Mouse (Mus musculus) forebrain, embryonic 12.5 days (tissue): Measurements from ENCODE around the gene Rnf144b. TPM values are rescaled to one million over a fixed set of nuclear protein-coding genes. Genes with fewer than 3 reads are reported as not detected.

Source experiments
- ATAC-seq: fragments of 200-750 bp; cut with Nextera tagmentation; 2 replicates; pipeline ENCODE4 v1.8.0; 2017; ENCODE audit warnings: moderate TSS enrichment; ENCODE audit not compliant: low FRiP score
- H3K27ac ChIP-seq: fragments of 300-500 bp; sonication (generic); 2 replicates; pipeline ENCODE4 v1.5.1; 2016; ENCODE audit warnings: mild to moderate bottlenecking
- H3K27me3 ChIP-seq: fragments of 300-500 bp; sonication (generic); 2 replicates; pipeline ENCODE4 v1.6.1; 2016; ENCODE audit warnings: mild to moderate bottlenecking
- H3K36me3 ChIP-seq: fragments of 300-500 bp; sonication (generic); replicated peaks from 2 replicates; pipeline ENCODE4 v1.6.1; 2016; ENCODE audit warnings: mild to moderate bottlenecking
- H3K4me1 ChIP-seq: fragments of 300-500 bp; sonication (generic); 2 replicates; pipeline ENCODE4 v1.6.1; 2016
- H3K4me2 ChIP-seq: fragments of 300-500 bp; sonication (generic); 2 replicates; pipeline ENCODE4 v1.6.1; 2016; ENCODE audit warnings: mild to moderate bottlenecking, moderate library complexity
- H3K4me3 ChIP-seq: fragments of 300-500 bp; sonication (generic); replicated peaks from 2 replicates; pipeline ENCODE4 v1.5.1; 2016; ENCODE audit warnings: mild to moderate bottlenecking
- H3K9ac ChIP-seq: fragments of 300-500 bp; sonication (generic); 2 replicates; pipeline ENCODE4 v1.6.1; 2016; ENCODE audit warnings: mild to moderate bottlenecking
- H3K9me3 ChIP-seq: fragments of 300-500 bp; sonication (generic); 2 replicates; pipeline ENCODE4 v1.6.1; 2016
- WGBS: fragments of 180-500 bp; shearing (Covaris S2); methylation state at CpG from one replicate; pipeline ENCODE4 v1.1.7; 2016; 5-methylcytosine and 5-hydroxymethylcytosine counted together
- polyA plus RNA-seq: library from polyadenylated mRNA; unstranded; fragments of >200 nt; fragmentation: Nextera tagmentation; extraction: Ambion mirVana; gene quantifications from 2 replicates; pipeline ENCODE4 v1.2.1, GENCODE M21; 2016

Gene Rnf144b
- polyA plus RNA-seq, 1 experiment from 2014 or later = 0.56 TPM

DNA sequence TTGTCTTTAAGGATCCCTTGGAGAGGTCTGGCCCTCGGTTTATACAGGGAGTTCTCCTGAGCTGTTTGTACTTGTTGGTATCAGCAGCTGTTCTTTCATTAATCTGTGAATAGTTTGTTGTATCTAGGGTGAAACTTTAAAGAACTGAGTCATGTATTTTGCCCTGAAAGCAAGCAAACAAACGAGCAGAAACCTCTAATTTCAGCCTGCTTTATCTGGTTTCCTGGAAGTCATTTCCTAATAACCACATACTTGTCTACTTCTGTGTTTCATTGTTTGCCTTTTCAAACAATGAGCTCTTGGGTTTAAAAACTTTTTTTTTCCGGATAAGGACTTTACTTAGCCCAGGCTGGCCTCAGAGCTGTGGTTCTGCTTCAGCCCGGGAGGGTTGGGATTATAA lies 136.8 kb downstream of the Rnf144b start:
- Histone ChIP-seq H3K27ac (no peak overlapping the region), H3K4me1 (peaks cover 12% of the 10 kb centered on the region), H3K27me3 (no peaks in the 10 kb centered on the region), H3K9me3 (no peaks in the 10 kb centered on the region), H3K4me3 (no peak overlapping the region), H3K36me3 (no peaks in the 10 kb centered on the region), H3K9ac (no peak overlapping the region), H3K4me2 (no peak overlapping the region)
- no peak for ATAC-seq
- 51% methylated on average over 4 of the region's 4 CpGs for WGBS

DNA sequence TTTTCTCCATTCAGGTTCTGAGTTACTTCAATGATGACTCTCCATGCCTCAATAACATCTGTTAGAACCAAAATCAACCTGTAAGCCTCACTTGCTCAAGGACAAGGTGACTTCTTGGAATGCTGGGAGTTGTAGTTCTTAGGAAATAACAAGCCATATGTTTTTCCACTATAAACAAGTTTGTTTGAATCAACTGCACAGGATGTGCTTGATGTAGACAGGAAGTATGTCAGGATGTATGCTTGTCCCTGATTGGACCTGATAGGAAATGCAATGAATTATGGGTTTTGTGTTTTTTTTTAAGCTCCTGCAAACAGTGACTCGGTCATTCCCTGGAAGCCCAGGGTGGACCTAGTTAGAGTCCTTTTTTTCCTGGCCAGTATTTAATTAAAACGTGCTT lies 139.5 kb downstream of the Rnf144b start:
- Histone ChIP-seq H3K27me3 (no peaks in the 10 kb centered on the region), H3K9me3 (no peaks in the 10 kb centered on the region), H3K36me3 (no peaks in the 10 kb centered on the region), H3K4me3 (no peak overlapping the region), H3K9ac (no peak overlapping the region), H3K4me2 (no peak overlapping the region), H3K4me1 (peaks cover 12% of the 10 kb centered on the region), H3K27ac (no peak overlapping the region)
- no peak for ATAC-seq
- 67% methylated on average over 2 of the region's 2 CpGs for WGBS

DNA sequence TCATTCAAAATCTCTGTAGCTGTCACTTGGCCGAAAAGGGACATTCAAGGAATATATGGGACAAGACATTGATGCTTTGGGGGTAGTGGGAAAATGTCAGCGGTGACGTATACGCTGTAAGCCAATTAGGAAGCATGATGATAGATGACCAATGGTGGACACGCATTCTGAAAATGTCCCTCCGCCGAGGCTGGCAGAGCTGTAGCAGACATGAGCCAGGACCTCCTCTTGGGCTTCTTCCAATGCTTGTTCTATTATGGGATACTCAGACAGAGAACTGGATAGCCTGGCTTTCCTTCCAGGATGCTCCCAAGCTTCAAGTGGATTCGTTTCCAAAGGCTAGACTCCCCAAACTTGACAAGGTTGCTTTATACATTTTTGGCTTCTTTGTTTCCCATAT lies 141.9 kb downstream of the Rnf144b start:
- ATAC-seq = no peak
- Histone ChIP-seq H3K27ac (no peak overlapping the region), H3K9ac (no peak overlapping the region), H3K36me3 (no peaks in the 10 kb centered on the region), H3K9me3 (0 out of 2 replicates have a peak, but pooled peaks cover 5% of the 10 kb centered on the region), H3K4me3 (no peak overlapping the region), H3K4me1 (no peaks in the 10 kb centered on the region), H3K4me2 (no peak overlapping the region), H3K27me3 (no peaks in the 10 kb centered on the region)
- 92% methylated on average over 8 of the region's 8 CpGs for WGBS

DNA sequence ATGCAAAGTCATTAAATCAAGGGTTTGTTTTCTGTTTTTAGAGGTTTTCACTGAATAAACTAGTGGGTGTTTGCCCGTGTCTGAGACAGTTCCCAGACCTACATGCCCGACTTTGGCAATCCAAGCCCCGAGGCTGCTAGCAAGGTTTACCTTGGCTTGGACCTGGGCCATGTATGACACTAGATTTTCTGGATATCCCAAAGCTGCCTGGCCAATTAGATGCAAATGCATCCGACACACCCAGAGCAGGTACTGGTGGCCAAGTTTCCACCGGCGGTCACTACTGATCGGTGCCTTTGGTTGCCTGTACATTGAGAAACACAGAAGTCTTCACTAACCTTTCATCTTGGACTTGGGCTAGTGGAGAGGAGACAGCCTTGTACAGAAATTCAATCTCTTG lies 144.0 kb downstream of the Rnf144b start:
- H3K36me3 ChIP-seq = no peaks in the 10 kb centered on the region
- ATAC-seq = no peak
- H3K27me3 ChIP-seq = no peaks in the 10 kb centered on the region
- no peak overlapping the region for H3K27ac ChIP-seq
- 92% methylated on average over 7 of the region's 7 CpGs for WGBS
- no peaks in the 10 kb centered on the region for H3K4me1 ChIP-seq
- 0 out of 2 replicates have a peak, but pooled peaks cover 5% of the 10 kb centered on the region for H3K9me3 ChIP-seq
- H3K4me2 ChIP-seq = no peak overlapping the region
- H3K9ac ChIP-seq = no peak overlapping the region
- H3K4me3 ChIP-seq = no peak overlapping the region

DNA sequence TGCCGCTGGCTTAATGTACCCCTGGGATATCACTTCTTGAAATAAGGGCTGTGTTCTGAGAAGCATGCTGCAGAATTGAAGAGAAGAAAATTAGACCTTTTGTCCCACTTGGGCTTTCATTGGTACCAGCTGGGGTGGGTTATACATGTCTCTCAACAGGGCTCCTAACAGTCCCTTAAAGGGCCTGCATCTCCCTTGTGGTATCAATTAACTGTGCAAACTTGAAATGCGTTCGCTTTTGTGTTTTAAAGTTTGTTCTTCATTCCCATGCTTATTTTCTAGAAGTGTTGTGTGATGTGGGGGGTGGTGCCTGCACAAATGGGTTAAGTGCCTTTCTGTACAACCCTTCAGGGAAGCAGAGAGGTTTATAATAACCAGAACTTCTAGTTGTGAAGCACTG lies 145.8 kb downstream of the Rnf144b start:
- Histone ChIP-seq H3K9me3 (0 out of 2 replicates have a peak, but pooled peaks cover 5% of the 10 kb centered on the region), H3K4me1 (peaks cover 7% of the 10 kb centered on the region), H3K27ac (no peak overlapping the region), H3K4me2 (no peak overlapping the region), H3K27me3 (no peaks in the 10 kb centered on the region), H3K4me3 (no peak overlapping the region), H3K36me3 (no peaks in the 10 kb centered on the region), H3K9ac (no peak overlapping the region)
- WGBS = 59% methylated on average over 3 of the region's 3 CpGs
- ATAC-seq = no peak

DNA sequence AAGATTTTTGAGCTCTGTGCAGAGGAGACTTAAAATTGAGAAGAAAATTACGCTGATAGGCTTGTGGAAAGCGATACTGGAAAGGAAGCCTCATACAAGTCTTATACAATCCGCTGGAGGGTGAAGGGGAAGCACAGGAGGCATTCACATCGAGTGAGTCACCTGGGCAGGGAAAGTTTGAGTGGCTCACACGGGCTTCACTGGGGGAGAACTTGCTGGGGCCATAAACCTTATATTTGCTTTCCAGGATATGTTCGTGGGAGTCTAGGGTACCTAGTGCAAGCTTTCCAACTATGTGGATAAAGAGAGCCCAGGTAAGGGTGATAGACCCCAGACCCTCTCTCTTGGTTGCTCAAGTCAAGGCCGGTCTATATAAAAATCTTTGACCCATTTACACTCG lies 150.5 kb downstream of the Rnf144b start:
- H3K36me3 ChIP-seq = no peaks in the 10 kb centered on the region

DNA sequence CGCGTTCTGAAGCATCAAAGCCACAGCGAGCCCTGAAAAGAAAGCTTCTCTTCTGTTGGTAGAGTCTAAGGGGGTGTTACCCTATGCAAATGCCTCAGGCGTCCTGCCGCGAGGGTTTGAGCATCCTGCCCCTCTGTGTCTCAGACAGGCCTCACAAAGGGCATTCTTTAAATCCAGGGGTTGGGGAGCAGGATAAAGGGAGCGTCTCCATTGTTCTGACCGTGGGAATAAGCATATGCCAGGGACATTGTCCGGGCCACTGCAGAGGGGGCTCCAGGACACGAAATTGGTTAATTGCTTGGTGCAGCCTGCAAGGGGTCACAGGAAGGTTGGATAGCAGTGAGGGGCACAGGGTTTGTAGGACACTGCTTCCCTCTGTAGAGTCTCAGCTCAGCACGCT lies 151.0 kb downstream of the Rnf144b start:
- Histone ChIP-seq H3K4me2 (peak overlapping the region; percentile 42), H3K4me3 (0 out of 2 replicates have a peak overlapping the region, but pooled peaks have one; percentile 1), H3K27ac (peak overlapping the region; percentile 73), H3K9ac (no peak overlapping the region), H3K27me3 (no peaks in the 10 kb centered on the region), H3K9me3 (no peaks in the 10 kb centered on the region), H3K4me1 (peaks cover 34% of the 10 kb centered on the region), H3K36me3 (no peaks in the 10 kb centered on the region)
- under 1% methylated on average over 11 of the region's 11 CpGs for WGBS
- peak; percentile 87 for ATAC-seq

More for the DNA sequence above, 150.5 kb downstream of the Rnf144b start:
- H3K27ac ChIP-seq = peak overlapping the region; percentile 73
- peaks cover 28% of the 10 kb centered on the region for H3K4me1 ChIP-seq
- H3K9me3 ChIP-seq = no peaks in the 10 kb centered on the region
- H3K27me3 ChIP-seq = no peaks in the 10 kb centered on the region
- H3K4me2 ChIP-seq = peak overlapping the region; percentile 42
- ATAC-seq = no peak
- H3K4me3 ChIP-seq = no peak overlapping the region
- 9% methylated on average over 8 of the region's 8 CpGs for WGBS
- no peak overlapping the region for H3K9ac ChIP-seq

DNA sequence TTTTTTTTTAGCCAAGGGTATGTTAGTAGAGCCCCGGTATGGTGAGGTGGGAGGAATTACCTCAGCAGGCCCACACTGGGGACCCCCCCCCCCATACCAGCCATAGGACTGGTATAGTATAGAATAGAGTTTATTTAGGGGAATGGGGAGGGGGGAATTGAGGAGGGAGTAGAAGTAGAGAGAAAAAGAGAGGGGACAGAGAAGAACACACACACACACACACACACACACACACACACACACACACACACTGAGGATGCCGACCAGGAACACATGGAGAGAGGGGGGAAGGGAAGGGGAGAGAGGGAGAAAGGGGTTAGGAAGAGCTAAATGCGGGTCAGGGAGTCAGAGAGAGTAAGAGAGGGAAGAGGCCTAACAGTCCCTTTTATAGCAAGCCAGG lies 151.7 kb downstream of the Rnf144b start:
- H3K9ac ChIP-seq = no peak overlapping the region
- H3K27ac ChIP-seq = peak overlapping the region; percentile 42; the same call in 1 of the 2 replicates
- no peaks in the 10 kb centered on the region for H3K9me3 ChIP-seq
- H3K4me3 ChIP-seq = no peak overlapping the region
- H3K27me3 ChIP-seq = no peaks in the 10 kb centered on the region
- 4% methylated on average over 3 of the region's 3 CpGs for WGBS
- H3K4me1 ChIP-seq = peaks cover 34% of the 10 kb centered on the region
- ATAC-seq = peak; percentile 40
- no peaks in the 10 kb centered on the region for H3K36me3 ChIP-seq
- H3K4me2 ChIP-seq = no peak overlapping the region

DNA sequence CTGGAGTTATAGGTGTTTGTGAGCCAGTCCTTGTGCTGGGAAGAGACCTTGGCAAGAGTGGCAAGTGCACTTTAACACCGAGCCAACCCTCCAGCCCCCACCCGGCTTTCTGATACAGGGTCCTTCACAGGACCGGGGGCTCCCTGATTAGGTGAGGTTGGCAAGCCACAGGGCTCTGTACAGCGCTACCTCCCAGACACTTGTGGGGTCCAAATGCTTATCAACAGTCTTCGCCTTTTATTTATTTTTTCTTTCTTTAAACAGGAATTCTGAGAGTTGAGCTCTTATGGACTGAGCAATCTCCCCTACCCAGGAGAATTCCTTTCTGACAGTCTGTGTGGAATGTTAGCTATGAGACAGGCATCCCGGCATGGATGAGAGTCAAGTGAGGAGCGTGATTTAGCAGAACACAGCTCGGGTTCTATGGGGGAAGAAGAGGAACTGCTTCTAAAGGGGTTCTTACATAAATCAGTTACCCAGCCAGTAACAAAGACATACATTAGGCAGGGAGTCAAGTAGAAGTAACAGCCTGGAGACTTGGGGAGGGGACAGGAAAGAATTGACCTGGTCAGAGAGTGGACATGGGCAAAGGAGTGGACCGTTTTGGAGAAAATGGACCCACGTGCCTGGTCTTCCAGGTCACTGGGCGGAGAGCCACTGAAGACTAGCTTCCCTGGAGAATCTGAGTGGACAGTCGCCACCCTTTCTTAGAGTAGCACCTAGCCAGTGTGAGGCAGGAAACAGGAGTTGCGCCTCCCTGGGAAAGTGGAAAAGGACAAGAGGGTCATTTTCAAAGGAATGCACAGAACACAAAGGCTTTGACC lies 154.8 kb downstream of the Rnf144b start:
- H3K9me3 ChIP-seq = no peaks in the 10 kb centered on the region
- no peak for ATAC-seq
- WGBS = 25% methylated on average over 13 of the region's 13 CpGs
- H3K36me3 ChIP-seq = no peaks in the 10 kb centered on the region
- H3K27me3 ChIP-seq = no peaks in the 10 kb centered on the region
- H3K27ac ChIP-seq = peak overlapping the region; percentile 59
- H3K9ac ChIP-seq = no peak overlapping the region
- H3K4me3 ChIP-seq = no peak overlapping the region
- no peak overlapping the region for H3K4me2 ChIP-seq
- H3K4me1 ChIP-seq = peaks cover 34% of the 10 kb centered on the region

DNA sequence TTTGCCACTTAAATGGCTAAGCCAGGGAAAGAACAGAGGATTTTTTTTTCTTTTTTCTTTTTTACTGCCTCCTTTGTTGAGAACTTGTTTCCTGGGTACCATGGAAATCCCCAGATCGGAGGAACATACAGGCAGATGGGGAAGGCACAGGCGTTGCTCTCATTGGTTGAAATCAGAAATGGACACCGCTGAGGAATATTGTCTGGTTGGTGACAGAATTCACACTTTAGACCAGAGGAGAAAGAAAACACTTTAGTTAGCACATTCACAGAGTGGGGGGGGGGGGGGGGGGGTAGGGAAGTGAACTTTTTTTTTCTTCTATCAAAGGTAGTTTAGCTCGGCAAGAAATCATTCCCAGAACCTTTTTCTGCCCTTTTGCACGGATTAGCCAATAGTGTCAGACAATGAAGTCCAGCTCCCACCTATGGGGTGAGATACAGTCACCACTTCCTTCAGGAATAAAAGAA lies 155.4 kb downstream of the Rnf144b start:
- ATAC-seq = no peak
- Histone ChIP-seq H3K4me3 (no peak overlapping the region), H3K4me2 (no peak overlapping the region)

DNA sequence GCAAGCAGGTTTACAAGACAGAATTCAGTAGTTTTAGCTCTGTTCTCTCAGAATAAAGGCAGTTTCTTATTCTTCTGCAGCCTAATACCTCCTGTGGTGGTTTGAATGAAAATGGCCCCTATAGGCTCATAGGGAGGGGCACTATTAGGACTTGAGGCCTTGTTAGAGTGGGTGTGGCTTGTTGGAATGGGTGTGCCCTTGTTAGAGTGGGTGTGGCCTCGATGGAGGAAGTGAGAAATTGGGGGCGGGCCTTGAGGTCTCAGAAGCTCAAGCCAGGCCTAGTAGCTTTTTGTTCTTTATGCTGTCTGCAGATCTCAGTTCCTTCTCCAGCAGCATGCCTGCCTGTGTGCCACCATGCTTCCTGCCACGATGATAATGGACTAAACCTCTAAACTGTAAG lies 159.8 kb downstream of the Rnf144b start:
- H3K4me2 ChIP-seq = no peak overlapping the region
- peaks cover 12% of the 10 kb centered on the region for H3K4me1 ChIP-seq
- WGBS = 82% methylated on average over 3 of the region's 3 CpGs
- H3K9me3 ChIP-seq = no peaks in the 10 kb centered on the region
- H3K4me3 ChIP-seq = no peak overlapping the region
- ATAC-seq = no peak
- H3K9ac ChIP-seq = no peak overlapping the region
- no peaks in the 10 kb centered on the region for H3K27me3 ChIP-seq
- H3K36me3 ChIP-seq = no peaks in the 10 kb centered on the region
- no peak overlapping the region for H3K27ac ChIP-seq

More for the DNA sequence above, 155.4 kb downstream of the Rnf144b start:
- Histone ChIP-seq H3K9me3 (no peaks in the 10 kb centered on the region), H3K9ac (no peak overlapping the region), H3K27me3 (no peaks in the 10 kb centered on the region), H3K27ac (peak overlapping the region; percentile 21; the same call in 1 of the 2 replicates), H3K36me3 (no peaks in the 10 kb centered on the region), H3K4me1 (peaks cover 30% of the 10 kb centered on the region)
- WGBS = 4% methylated on average over 5 of the region's 5 CpGs

DNA sequence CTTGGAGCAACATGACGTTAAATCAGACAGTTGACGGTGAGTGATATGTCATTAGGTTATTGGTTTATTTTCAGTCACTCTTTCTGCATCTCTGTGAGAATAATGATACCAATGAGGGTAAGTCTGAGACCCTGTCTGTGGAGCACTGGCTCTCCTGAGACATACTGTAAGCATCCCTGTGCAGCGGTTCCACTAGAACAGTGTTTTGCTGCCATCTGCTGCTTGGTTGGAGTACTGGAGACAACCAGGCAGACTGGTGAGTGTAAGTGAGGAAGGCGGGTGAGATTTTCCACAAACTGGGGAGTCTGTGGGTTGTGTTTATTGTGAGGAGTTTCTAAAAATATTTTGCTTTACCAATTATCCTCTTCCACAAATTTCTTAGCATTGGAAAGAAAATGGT lies 166.0 kb downstream of the Rnf144b start:
- no peak overlapping the region for H3K4me3 ChIP-seq
- H3K4me2 ChIP-seq = no peak overlapping the region
- 42% methylated on average over 4 of the region's 4 CpGs for WGBS
- no peaks in the 10 kb centered on the region for H3K36me3 ChIP-seq
- no peak overlapping the region for H3K27ac ChIP-seq
- peak; percentile 86 for ATAC-seq
- H3K9ac ChIP-seq = no peak overlapping the region
- H3K9me3 ChIP-seq = no peaks in the 10 kb centered on the region
- H3K27me3 ChIP-seq = peaks cover 8% of the 10 kb centered on the region; the same call in 1 of the 2 replicates
- peaks cover 4% of the 10 kb centered on the region; the same call in 1 of the 2 replicates for H3K4me1 ChIP-seq

DNA sequence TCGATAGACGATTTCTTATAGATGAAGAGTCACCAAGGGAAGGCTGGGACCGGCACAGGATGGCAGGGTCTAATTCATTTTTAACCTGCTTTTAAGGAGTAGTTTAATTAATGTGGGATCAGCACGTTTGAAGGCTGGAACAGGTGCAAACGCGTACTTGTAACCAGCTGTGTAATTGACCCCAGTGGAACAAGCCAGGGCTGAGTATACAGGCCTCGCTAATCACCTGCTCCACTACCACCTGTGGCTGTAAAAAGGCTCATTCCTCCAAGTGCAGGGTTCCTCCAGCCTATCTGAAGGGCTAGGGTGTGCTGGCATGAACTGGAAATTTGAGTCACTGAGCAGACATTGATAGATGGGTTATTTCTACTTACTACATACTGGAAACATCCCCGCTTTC lies 174.0 kb downstream of the Rnf144b start:
- H3K9ac ChIP-seq = no peak overlapping the region
- no peak overlapping the region for H3K4me3 ChIP-seq
- WGBS = 74% methylated on average over 8 of the region's 8 CpGs
- H3K4me2 ChIP-seq = no peak overlapping the region
- no peak overlapping the region for H3K27ac ChIP-seq
- H3K27me3 ChIP-seq = no peaks in the 10 kb centered on the region
- H3K36me3 ChIP-seq = no peaks in the 10 kb centered on the region
- no peaks in the 10 kb centered on the region for H3K9me3 ChIP-seq
- peaks cover 5% of the 10 kb centered on the region for H3K4me1 ChIP-seq
- no peak for ATAC-seq
